Mouse (Mus musculus) limb, embryonic 11.5 days (tissue): ENCODE data around the gene Tarbp2. TPM values are rescaled to one million over a fixed set of nuclear protein-coding genes. Genes with fewer than 3 reads are reported as not detected.

ENCODE experiments used
- ATAC-seq: fragments of 200-750 bp; cut with Nextera tagmentation; 2 replicates; pipeline ENCODE4 v1.8.0; 2017; ENCODE audit warnings: low read depth; ENCODE audit not compliant: insufficient number of reproducible peaks, low FRiP score, low TSS enrichment
- DNase-seq: peaks from one replicate; pipeline ENCODE4 v3.0.0-alpha.2; 2015; ENCODE audit warnings: low spot score
- H3K27ac ChIP-seq: fragments of 300-500 bp; sonication (generic); replicated peaks from 2 replicates; pipeline ENCODE4 v1.5.1; 2014; ENCODE audit warnings: low read depth, mild to moderate bottlenecking, low read length
- H3K27me3 ChIP-seq: fragments of 300-500 bp; sonication (generic); 2 replicates; pipeline ENCODE4 v1.6.1; 2014; ENCODE audit warnings: mild to moderate bottlenecking, low read length, mixed read lengths; ENCODE audit not compliant: control insufficient read depth, insufficient read depth
- H3K36me3 ChIP-seq: fragments of 300-500 bp; sonication (generic); 2 replicates; pipeline ENCODE4 v1.6.1; 2014; ENCODE audit warnings: mild to moderate bottlenecking, low read length, moderate library complexity, mixed read lengths; ENCODE audit not compliant: control insufficient read depth, insufficient read depth
- H3K4me1 ChIP-seq: fragments of 300-500 bp; sonication (generic); 2 replicates; pipeline ENCODE4 v1.6.1; 2014; ENCODE audit warnings: low read length, mixed read lengths; ENCODE audit not compliant: control insufficient read depth, insufficient read depth
- H3K4me2 ChIP-seq: fragments of 300-500 bp; sonication (generic); 2 replicates; pipeline ENCODE4 v1.6.1; 2014; ENCODE audit warnings: low read depth, mild to moderate bottlenecking, moderate library complexity; ENCODE audit not compliant: severe bottlenecking
- H3K4me3 ChIP-seq: fragments of 300-500 bp; sonication (generic); 2 replicates; pipeline ENCODE4 v1.5.1; 2014; ENCODE audit warnings: low read depth, low read length
- H3K9ac ChIP-seq: fragments of 300-500 bp; sonication (generic); 2 replicates; pipeline ENCODE4 v1.6.1; 2014; ENCODE audit warnings: mild to moderate bottlenecking, low read length
- H3K9me3 ChIP-seq: fragments of 300-500 bp; sonication (generic); 2 replicates; pipeline ENCODE4 v1.6.1; 2016; ENCODE audit warnings: low read length; ENCODE audit not compliant: control insufficient read depth
- WGBS: fragments of 180-500 bp; shearing (Covaris S2); extraction: QIAGEN DNeasy Blood & Tissue Kit; methylation state at CpG from one replicate; pipeline ENCODE4 v1.1.7; 2014; 5-methylcytosine and 5-hydroxymethylcytosine counted together
- polyA plus RNA-seq: library from polyadenylated mRNA; unstranded; fragments of >200 nt; fragmentation: Nextera tagmentation; extraction: Ambion mirVana; gene quantifications from 2 replicates; pipeline ENCODE4 v1.2.1, GENCODE M21; 2014

The Tarbp2 gene
- polyA plus RNA-seq, 1 experiment from 2014 or later = 109 TPM

- H3K4me1 ChIP-seq = no peaks in the 10 kb centered on the region
- H3K27me3 ChIP-seq = no peaks in the 10 kb centered on the region
- no peak overlapping the region for H3K4me2 ChIP-seq
- H3K27ac ChIP-seq = no peak overlapping the region
- peaks cover 41% of the 10 kb centered on the region for H3K36me3 ChIP-seq
- 84% methylated on average over 9 of the region's 9 CpGs for WGBS
- ATAC-seq (no peak), DNase-seq (no peak)
- no peak overlapping the region for H3K9ac ChIP-seq
- H3K4me3 ChIP-seq = no peak overlapping the region
- H3K9me3 ChIP-seq = no peaks in the 10 kb centered on the region
These were observed 15.6 kb upstream of the Tarbp2 start for GRCm38 (mm10) chr15:102502254-102502840.

DNA sequence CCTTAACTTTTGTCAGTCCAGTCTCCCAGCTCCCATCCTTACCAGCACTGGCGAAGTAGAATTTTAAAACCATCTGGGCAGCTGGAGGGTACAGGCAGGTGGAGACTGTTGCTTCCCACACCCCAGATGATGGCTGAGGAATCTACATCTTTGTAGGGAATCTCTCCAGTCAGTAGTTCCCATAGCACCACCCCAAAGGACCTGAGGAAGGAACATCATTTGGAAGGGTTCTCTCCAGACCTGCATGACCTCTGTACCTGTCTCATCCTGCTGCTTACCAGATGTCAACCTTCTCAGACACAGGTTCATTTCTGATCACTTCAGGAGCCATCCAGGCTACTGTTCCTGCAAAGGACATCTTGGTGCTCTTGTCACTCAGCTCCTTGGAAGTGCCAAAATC, 14.5 kb upstream of the Tarbp2 start, which contains the start of gene Gm10337:
Gm10337 (plus strand) TSS at position 276 of the 400 bp plus-strand sequence.
- H3K4me1 ChIP-seq = no peaks in the 10 kb centered on the region
- no peak within 1 kb of the TSS for H3K9ac ChIP-seq
- H3K4me2 ChIP-seq = no peak within 1 kb of the TSS; the same call in 1 of the 2 replicates
- no peaks in the 10 kb centered on the region for H3K9me3 ChIP-seq
- WGBS = 90% methylated on average over 1 of the region's 1 CpGs
- H3K4me3 ChIP-seq = no peak within 1 kb of the TSS
- H3K27me3 ChIP-seq = no peaks in the 10 kb centered on the region
- no peak for DNase-seq
- no peak for ATAC-seq
- H3K27ac ChIP-seq = no peak within 1 kb of the TSS
- H3K36me3 ChIP-seq = peaks cover 38% of the 10 kb centered on the region

- DNase-seq (no peak), ATAC-seq (no peak)
- Histone ChIP-seq H3K4me3 (no peak overlapping the region), H3K36me3 (peaks cover 36% of the 10 kb centered on the region), H3K4me1 (no peaks in the 10 kb centered on the region), H3K27me3 (no peaks in the 10 kb centered on the region), H3K27ac (no peak overlapping the region), H3K9ac (no peak overlapping the region), H3K9me3 (no peaks in the 10 kb centered on the region), H3K4me2 (no peak overlapping the region; the same call in 1 of the 2 replicates)
- WGBS = 89% methylated on average over 9 of the region's 9 CpGs
These were observed 13.8 kb upstream of the Tarbp2 start for GRCm38 (mm10) chr15:102503924-102504782.

DNA sequence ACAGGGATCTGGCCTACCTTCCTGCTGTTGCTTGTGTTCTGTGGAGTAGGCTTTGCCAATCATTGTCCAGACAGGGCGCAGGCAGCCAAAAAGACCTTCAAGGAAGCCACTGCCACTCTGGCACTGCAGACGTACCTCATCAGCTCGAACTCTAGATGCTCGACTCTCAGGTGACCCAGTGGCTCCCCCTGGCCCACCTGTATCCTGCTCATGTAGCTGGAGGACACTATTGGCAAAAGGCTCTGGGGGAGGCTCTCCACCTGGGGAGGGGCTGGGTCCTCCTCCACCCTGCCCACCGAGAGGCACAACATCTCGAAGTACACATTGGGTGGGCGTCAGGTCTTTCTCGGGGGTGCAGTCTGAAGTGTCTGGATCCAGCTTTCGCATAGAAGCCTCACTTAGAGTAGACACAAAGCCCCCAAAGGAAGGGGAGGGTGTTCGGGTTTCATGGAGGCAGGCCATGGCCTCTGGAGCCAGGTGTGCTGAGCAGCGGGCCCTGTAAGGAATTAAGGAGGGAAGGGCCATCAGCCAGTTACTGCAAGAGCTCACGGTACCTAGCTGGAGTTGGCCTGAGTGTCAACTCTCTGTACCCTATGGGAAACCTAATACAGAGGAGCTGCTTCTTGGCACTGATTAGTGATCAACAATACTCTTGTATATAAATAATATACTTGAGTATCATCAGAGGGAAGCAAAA, 12.8 kb upstream of the Tarbp2 start:
- no peak for DNase-seq
- H3K27me3 ChIP-seq = no peaks in the 10 kb centered on the region
- peaks cover 27% of the 10 kb centered on the region for H3K36me3 ChIP-seq
- ATAC-seq = no peak
- H3K4me3 ChIP-seq = no peak overlapping the region
- WGBS = 67% methylated on average over 12 of the region's 12 CpGs
- H3K27ac ChIP-seq = no peak overlapping the region
- H3K9ac ChIP-seq = no peak overlapping the region
- H3K4me2 ChIP-seq = no peak overlapping the region
- no peaks in the 10 kb centered on the region for H3K9me3 ChIP-seq
- H3K4me1 ChIP-seq = peaks cover 6% of the 10 kb centered on the region

DNA sequence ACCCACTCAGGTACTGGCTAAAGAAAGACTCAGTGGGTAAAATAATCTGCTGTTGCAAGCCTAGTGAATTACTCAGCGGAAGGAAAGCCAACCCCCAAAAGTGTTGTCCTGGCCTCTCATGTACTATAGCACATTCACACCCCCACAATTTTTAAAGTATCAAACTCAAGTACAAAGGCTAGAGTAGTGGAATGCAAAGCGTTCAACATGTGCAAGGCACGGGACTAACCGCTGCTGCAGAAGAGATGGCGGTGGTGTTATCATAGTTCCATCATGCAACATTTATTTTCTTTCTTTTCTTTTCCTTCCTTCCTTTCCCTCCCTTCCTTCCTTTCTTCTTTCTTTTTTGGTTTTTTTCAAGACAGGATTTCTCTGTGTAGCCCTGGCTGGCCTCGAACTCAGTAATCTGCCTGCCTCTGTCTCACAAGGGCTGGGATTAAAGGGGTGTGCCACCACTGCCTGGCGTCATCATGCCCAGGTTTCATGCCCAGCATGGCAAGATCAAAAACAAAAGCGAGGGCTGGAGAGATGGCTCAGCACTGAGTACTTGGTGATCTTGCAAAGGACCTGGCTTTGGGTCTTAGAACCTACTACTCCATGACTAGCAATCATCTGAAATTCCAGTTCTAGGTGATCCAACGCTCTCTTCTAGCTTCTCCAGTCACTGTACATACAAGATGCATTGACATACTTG, 12.1 kb upstream of the Tarbp2 start:
- peaks cover 11% of the 10 kb centered on the region for H3K4me1 ChIP-seq
- peaks cover 20% of the 10 kb centered on the region for H3K36me3 ChIP-seq
- no peaks in the 10 kb centered on the region for H3K9me3 ChIP-seq
- no peak overlapping the region for H3K9ac ChIP-seq
- ATAC-seq (no peak), DNase-seq (no peak)
- WGBS = 91% methylated on average over 9 of the region's 9 CpGs
- H3K27ac ChIP-seq = no peak overlapping the region
- H3K4me3 ChIP-seq = no peak overlapping the region
- H3K4me2 ChIP-seq = no peak overlapping the region
- H3K27me3 ChIP-seq = no peaks in the 10 kb centered on the region

DNA sequence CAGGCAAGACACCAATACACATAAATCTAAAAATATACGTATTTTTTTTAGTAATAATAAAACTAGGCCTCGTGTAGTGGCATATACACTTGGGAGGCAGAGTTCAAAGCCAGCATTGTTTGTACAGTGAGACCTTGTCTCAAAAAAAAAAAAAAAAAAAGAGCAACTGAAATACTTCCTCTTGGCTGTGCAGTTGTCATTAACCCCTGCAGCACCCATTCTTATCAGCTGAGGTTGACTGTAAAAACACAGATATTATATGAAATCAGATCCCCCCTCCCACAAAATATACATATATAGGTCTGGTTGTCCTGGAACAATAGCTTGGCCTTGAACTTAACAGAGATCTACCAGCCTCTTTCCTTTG, 11.5 kb upstream of the Tarbp2 start:
- ATAC-seq = no peak
- 77% methylated on average over 2 of the region's 2 CpGs for WGBS
- H3K9me3 ChIP-seq = no peaks in the 10 kb centered on the region
- no peak overlapping the region for H3K4me3 ChIP-seq
- H3K4me1 ChIP-seq = peaks cover 16% of the 10 kb centered on the region
- no peak for DNase-seq
- peaks cover 15% of the 10 kb centered on the region for H3K36me3 ChIP-seq
- H3K27ac ChIP-seq = no peak overlapping the region
- H3K9ac ChIP-seq = no peak overlapping the region
- no peaks in the 10 kb centered on the region for H3K27me3 ChIP-seq
- no peak overlapping the region for H3K4me2 ChIP-seq

DNA sequence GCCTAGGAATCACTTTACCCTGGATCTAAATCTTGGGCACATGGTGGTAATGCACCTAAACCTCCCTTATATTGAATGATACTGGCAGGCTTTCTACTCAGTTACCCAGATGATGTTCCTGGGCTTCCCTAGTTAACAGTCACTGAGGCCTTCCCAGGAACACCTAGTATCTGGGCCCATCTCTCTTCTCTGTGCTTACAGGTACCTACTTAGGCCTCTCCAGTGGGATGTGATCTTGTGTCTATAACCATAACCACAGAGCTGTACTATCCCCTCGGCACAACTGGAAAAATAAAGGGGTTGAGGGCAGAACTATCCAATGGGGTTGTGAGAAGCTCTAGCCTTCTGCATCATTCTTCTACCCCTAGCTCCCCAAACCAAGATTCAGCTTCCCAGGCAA, 11.1 kb upstream of the Tarbp2 start:
- DNase-seq (no peak), ATAC-seq (no peak)
- Histone ChIP-seq H3K4me3 (no peak overlapping the region), H3K9ac (no peak overlapping the region), H3K9me3 (no peaks in the 10 kb centered on the region), H3K27me3 (no peaks in the 10 kb centered on the region), H3K36me3 (peaks cover 11% of the 10 kb centered on the region), H3K27ac (no peak overlapping the region), H3K4me2 (no peak overlapping the region), H3K4me1 (peaks cover 21% of the 10 kb centered on the region)
- WGBS = 85% methylated on average over 1 of the region's 1 CpGs

GRCm38 (mm10) chr15:102507561-102507960, 10.4 kb upstream of the Tarbp2 start:
- Histone ChIP-seq H3K36me3 (peaks cover 10% of the 10 kb centered on the region; the same call in 1 of the 2 replicates), H3K4me3 (no peak overlapping the region), H3K9ac (no peak overlapping the region), H3K27ac (no peak overlapping the region), H3K4me2 (no peak overlapping the region), H3K27me3 (no peaks in the 10 kb centered on the region), H3K9me3 (no peaks in the 10 kb centered on the region), H3K4me1 (peaks cover 28% of the 10 kb centered on the region)
- DNase-seq (no peak), ATAC-seq (no peak)
